Mouse (Mus musculus): ENCODE measurements around the gene Tmtc4. TPM values are rescaled to one million over a fixed set of nuclear protein-coding genes. Genes with fewer than 3 reads are reported as not detected.

Gene Tmtc4
- total RNA-seq (2014; fragmentation: Nextera tagmentation) (2.8 and 6.3 TPM in 2 replicates), total RNA-seq (2017) (8.5 and 13.2 TPM in 2 replicates)

DNA sequence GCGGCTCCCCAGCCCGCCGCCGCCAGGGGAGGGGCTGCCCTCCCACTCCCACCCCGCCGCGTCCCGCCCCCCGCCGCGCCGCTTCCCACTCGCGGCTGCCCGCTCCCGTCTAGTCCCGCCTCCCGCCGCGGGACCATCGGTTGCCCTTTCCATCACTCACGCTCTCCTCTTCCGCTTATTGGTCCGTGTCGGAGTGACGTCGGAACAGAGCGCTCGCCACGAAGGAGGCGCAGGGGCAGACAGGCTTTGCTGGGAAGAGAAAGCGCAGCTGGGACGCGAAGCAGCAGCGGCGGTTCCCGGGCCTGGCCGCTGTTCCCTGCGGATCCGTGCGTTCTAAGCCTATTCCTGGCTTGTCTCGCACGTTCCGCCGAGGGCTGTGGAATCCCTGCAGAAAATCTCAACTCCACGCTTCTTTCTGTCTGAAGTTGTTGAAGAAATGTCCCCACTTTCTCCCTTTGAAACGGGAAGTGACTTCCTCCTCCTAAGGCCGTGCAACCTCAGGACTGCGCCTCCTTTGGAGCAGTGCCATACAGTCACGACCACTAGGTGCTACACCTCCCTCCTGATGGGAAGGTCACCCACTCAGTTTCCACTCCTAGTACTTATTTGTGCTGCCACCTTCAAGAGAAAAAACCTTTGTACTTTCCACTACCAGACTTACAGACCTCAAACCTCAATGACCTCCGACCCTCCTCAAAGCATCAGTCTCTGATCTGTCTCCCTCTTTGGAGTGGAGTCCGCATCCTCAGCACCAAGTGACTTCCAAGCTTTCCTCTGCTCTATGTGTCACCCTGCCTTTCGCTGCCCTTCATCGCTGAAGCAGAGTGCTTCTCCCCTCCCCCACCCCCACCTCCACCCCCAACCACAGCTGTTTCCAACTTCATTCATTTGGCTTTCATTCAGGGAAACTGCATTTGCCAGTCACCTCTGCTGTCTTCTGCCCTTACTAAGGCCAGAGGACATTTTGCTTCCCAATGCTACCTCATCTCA, at the start of gene Tmtc4:
Gene Tmtc4 (minus strand): TSS at position 810 of the 990 bp plus-strand sequence.
- ATAC-seq (replicated peaks; ENCODE audit: poor library complexity, severe bottlenecking) = peak; percentile 90

GRCm38 (mm10) chr14:123032435-123032834, 48.6 kb upstream of the Tmtc4 start:
- ATAC-seq (replicated peaks; ENCODE audit: poor library complexity, severe bottlenecking) = no peak

- ATAC-seq (replicated peaks; ENCODE audit: poor library complexity, severe bottlenecking) = no peak
These were observed 44.0 kb upstream of the Tmtc4 start for GRCm38 (mm10) chr14:123027876-123028275.

- ATAC-seq (replicated peaks; ENCODE audit: poor library complexity, severe bottlenecking) = no peak
These were observed 39.1 kb upstream of the Tmtc4 start for GRCm38 (mm10) chr14:123022981-123023380.

GRCm38 (mm10) chr14:123016310-123016709, 32.5 kb upstream of the Tmtc4 start:
- ATAC-seq (replicated peaks; ENCODE audit: poor library complexity, severe bottlenecking) = no peak

GRCm38 (mm10) chr14:123015687-123016086, 31.9 kb upstream of the Tmtc4 start:
- no peak for ATAC-seq (replicated peaks; ENCODE audit: poor library complexity, severe bottlenecking)

DNA sequence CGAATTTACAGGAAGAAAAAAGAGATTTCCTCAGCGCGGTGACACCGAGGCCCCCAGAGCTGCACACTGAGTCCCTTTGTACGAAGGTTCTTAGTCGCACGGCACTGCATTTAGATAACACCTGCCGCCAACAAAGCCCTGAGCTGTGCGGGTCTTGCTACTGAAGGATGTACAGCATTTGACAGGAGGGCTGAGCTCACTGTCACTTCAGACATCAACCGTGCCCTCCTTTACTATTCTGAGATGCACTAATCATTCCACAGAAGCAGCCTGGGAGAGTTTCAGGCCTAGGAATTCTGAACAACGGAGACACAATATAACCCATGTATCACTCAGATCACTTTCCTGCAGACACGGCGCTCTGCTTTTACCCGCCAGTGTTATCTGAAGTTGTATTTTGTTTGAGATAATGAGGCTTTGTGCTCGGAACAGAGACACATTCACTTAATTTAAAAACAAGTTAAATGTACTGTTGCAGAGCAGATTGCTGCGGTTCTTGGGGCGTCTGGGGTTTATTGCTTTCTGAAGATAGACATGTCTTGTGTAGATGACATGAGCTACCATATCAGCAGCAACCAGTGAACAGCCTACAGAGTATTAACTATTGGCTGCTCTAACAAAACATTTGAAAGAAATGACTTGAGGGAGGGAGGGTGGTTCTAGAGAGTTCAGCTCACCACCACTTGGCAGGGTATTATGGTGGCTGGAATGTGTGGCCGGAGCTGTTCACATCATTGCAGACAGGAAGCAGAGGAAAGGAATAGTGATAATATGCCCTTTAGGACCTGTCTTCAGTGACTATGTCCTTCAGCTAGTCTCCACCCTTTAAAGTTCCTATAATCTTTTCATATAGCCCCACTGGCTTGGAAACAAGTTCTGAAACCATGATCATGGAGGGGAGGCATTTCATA, 25.5 kb upstream of the Tmtc4 start:
- ATAC-seq (replicated peaks; ENCODE audit: poor library complexity, severe bottlenecking) = no peak

DNA sequence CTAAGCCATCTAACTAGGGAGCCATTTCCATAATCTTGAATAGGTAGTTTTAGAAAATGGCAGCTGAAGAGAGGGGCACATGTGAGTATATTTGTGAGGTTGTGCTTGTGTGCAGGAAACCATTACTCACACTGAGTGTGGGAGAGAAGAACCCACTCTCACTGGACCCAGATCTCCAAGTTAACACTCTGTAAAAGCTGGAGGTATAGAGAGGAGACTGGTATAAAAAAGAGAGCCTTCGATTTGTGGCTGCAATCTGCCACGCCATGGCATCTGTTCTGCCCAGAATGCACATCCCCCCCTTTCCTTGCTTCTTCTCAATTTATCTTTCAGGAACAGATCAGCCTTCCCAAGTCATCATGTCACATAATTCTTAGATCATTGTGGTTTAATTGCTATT, 24.8 kb upstream of the Tmtc4 start:
- no peak for ATAC-seq (replicated peaks; ENCODE audit: poor library complexity, severe bottlenecking)

- ATAC-seq (replicated peaks; ENCODE audit: poor library complexity, severe bottlenecking) = no peak
These were observed 19.9 kb upstream of the Tmtc4 start for GRCm38 (mm10) chr14:123003715-123004114.

GRCm38 (mm10) chr14:123001391-123001790, 17.6 kb upstream of the Tmtc4 start:
- ATAC-seq (replicated peaks; ENCODE audit: poor library complexity, severe bottlenecking) = no peak

- no peak for ATAC-seq (replicated peaks; ENCODE audit: poor library complexity, severe bottlenecking)
These were observed 13.6 kb upstream of the Tmtc4 start for GRCm38 (mm10) chr14:122997465-122997864.

- ATAC-seq (replicated peaks; ENCODE audit: poor library complexity, severe bottlenecking) = no peak
These were observed 10.1 kb upstream of the Tmtc4 start for GRCm38 (mm10) chr14:122993935-122994334.

DNA sequence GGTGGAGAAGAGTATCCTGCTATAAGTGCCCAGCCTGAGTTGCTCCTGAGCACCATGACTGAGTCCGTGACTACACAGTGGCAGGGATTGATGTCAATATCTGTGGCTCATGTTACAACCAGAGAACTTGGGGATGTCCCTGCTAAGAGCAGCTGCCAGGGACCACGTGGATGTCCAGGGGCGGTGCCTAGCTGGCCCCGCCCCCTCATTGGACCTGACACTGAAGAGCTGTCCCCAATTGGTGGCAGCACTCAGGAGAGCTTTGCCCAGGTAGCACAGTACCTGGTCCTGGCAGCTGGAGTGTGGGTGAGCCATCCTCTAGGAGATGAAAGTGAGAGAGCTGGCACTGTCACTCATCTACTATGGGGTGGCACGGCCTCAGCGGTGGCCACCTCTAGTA, 9.1 kb upstream of the Tmtc4 start:
- peak; percentile 14 for ATAC-seq (replicated peaks; ENCODE audit: poor library complexity, severe bottlenecking)

DNA sequence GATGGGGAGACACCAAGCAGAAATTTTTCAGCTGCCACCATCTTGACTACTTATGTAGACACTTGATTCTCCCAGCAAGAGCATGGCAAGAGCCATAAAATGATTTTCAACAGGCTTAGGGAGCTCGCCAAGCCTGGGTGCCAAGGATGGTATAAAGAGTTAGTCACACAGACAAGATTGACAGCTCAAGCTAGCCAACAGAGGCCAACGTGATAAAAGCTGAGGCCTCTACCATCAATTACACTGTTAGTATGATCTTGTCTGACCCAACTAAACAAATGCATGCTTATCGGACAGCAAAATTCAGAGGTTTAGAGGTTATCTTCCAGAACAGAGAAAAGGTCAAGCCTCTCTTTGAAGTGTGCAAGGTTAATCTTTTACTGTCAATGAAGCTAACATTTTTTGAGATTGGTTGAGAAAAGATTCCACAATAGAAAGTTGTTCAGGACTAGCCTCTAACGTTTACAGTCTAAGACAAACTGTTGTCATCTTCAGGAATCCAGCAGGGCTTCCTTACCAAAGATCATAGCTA, 6.8 kb upstream of the Tmtc4 start:
- no peak for ATAC-seq (replicated peaks; ENCODE audit: poor library complexity, severe bottlenecking)

GRCm38 (mm10) chr14:122986404-122986803, 2.6 kb upstream of the Tmtc4 start:
- no peak for ATAC-seq (replicated peaks; ENCODE audit: poor library complexity, severe bottlenecking)

GRCm38 (mm10) chr14:122982571-122983225, 1.1 kb downstream of the Tmtc4 start:
- peak; percentile 43 for ATAC-seq (replicated peaks; ENCODE audit: poor library complexity, severe bottlenecking)

DNA sequence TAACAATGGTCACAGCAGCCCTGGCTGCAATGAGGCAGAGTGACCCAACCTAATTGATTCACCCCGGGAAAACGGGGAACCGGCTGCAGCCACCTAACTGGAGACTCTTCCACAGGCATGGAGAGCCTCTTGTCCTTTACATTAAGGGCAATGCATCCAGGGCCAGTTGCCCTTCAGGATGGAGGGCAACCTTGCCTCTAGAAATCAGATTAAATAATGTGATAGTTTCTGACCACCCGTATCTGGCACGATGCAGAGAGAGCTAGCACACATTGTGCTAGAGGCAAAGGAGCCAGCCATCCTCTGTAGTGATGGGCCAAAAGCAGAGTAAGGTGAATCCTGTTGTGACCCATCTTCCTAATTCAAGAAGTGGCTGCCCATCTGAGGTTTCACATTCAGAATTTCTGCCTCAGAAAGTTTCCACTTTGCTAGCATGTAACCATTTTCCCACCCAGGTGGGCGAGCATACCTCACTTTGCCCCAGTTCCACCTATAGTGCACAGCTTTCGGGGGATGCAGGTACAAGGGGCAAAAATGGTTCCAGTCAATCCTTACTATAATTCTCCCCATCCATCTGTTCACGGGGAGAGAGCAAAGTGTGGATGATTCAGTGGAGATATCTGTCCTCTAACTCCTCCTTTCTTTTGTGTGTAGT, 1.9 kb downstream of the Tmtc4 start:
- ATAC-seq (replicated peaks; ENCODE audit: poor library complexity, severe bottlenecking) = no peak

- no peak for ATAC-seq (replicated peaks; ENCODE audit: poor library complexity, severe bottlenecking)
These were observed 5.0 kb downstream of the Tmtc4 start for GRCm38 (mm10) chr14:122978871-122979270.

DNA sequence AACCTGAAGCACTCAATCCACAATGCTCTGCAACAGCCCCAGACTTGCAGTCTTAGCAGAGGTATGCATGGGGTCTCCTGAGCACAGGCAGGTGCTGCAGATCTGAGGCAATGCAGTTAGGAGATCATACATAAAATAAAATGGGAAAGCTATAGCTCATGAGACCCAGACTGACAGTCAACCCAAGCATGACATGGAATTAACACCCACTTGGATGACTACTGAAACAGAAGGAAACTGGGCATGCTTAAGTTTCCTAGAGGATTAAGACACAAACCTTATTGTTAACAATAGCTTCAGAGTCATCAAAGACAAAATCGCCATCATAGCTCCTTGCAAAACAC, 6.1 kb downstream of the Tmtc4 start:
- no peak for ATAC-seq (replicated peaks; ENCODE audit: poor library complexity, severe bottlenecking)
